Mouse (Mus musculus): ENCODE measurements at regions not wholly inside any gene's neighbourhood (a gene's known extent, or its start where the extent isn't known, plus 50 kb on each side); places are given as distances from the start of the nearest gene placed in this dataset.

DNA sequence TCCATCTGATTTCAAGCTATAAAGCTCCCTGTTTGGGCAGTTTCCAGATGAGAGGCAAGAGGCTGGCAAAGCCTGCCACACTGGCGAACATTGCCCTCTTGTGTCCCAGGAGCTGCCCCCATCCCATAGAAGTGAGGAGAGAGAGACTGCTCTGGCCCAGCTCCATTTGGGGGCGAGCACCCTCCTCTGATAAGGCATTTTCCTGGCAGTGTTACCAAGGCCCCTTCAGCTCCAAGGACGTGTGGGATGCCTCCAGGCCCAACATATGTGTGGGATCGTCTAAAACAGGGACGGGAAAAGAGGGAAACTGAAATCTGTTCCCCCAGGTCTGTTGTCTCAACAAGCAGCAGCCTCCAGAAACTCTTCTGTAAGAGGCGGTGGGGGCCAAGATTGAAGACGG is 88.0 kb upstream of the Csf3r start:
- no peak for DNase-seq (ENCODE audit: low spot score)

DNA sequence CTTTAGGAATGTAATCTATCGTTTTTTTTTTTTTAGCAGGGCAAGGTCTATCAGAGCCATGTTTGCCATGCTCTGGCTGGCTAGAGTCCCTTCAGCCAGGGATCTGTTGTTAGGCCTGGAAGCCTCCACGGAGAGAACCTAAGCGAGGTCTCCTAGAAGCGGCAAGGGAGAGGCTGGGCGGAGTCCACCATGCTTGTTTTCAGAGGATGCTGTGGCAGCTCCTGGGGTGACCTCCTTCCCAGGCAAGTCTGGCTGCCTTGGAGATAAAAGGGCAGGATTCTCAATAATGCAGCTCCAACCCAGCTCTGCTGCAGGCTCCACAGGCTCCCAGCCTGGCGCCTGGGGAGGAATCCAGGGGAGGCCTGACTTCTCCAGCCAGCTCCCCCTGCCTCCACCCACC is 86.2 kb upstream of the Csf3r start:
- DNase-seq (ENCODE audit: low spot score) = no peak

DNA sequence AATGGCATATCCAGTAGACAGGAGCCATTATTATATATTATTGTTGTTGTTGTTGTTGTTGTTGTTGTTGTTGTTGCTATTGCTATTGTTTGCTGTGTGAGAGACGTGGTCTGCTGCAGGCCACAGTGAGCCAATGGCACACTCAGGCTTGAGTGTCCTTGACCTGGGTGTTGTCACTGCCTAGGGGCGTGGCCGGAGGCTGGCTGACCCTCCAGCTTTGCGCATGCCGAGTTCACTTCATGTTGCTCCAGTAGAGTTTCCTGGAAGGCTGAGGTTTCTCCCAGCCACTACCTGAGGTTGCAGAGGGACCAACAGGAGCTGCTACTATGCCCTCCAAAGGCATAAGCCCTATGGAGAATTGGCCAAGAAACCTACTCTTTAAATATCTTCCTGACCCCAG is 83.1 kb upstream of the Csf3r start:
- no peak for DNase-seq (ENCODE audit: low spot score)

DNA sequence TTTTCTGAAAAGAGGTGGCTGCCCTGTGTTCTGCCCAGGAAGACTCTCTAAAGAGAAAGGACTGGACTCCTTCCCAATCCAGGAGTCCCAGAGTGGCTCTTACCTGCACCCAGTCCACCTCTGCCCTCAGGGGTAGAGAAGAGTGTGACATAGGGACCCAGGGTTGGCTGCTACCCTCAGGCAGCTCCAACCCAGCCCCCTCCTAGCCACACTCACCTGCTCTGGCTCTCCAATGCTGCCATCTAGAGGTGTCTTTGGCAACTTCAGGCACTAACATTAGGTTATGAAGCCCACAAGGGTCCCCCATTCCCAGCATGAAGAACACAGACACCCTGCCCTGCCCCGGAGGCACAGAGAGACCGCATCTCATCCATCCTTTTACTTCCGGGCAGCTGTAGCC is 82.4 kb upstream of the Csf3r start:
- DNase-seq (ENCODE audit: low spot score) = no peak

DNA sequence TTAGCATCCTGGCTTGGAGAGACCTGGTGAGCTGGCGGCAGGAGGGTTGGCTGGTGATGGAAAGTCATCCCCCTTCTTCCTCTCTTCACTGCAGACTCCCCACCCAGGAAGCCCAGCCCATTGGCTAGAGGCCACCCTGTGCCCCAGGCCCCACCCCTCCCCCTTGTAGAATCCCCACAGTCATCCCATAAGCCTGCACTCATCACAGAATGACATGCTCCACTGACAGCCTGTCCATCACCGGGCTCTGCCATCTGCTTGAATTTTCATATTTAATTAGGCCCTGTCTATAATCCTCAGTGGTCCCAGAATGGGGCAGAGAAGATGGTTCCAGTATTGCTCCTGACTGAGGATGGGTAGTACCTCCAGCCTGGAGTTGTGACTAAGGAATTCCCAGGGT is 79.3 kb upstream of the Csf3r start:
- no peak for DNase-seq (ENCODE audit: low spot score)

DNA sequence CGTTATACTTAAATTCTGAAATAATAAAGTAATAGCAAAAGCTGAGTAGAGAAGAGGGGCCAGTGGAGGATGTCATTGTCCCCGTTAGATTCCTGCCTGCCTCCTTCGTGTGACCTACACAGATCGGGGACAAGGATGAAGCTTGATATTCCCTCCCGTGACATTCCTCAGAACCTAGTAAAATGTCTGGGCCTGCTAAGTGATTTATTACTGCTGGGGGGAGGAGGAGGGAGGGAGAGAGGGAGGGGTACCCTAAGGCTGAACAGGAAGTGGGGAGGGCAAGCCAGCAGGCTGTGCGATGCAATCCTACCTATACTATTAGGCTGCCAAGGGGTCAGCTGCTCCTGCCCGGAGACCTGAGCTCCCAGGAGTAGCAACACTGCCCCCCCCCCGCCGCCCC is 64.9 kb upstream of the Csf3r start:
- no peak for DNase-seq (ENCODE audit: low spot score)

DNA sequence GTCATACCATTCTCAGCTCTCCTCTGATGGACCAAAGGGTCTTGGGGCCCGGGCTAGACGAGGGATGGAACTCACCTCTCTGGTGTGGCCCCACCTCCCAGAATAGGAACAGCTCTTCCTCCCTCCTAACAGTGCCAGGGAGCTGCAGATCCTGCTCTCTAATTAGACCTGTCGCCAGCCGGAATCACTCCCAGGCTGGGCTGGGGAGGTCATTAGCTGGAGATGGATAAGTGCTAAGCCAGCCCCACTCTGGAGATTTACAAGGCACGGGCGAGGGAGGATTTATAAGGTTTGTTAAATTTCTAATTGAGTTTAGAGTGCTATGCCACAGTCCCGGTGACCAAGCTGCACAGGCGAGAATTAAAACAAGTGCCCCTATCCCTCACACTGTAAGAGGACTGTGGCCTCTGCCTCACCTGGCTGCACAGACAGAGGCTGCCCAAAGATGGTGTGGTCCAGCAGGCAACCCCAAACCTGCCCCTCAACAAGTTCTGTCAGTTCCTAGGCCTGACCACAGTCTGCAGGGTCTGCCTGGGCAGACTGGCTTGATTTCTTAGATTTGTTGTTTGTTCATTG is 63.6 kb upstream of the Csf3r start:
- no peak for DNase-seq (ENCODE audit: low spot score)

DNA sequence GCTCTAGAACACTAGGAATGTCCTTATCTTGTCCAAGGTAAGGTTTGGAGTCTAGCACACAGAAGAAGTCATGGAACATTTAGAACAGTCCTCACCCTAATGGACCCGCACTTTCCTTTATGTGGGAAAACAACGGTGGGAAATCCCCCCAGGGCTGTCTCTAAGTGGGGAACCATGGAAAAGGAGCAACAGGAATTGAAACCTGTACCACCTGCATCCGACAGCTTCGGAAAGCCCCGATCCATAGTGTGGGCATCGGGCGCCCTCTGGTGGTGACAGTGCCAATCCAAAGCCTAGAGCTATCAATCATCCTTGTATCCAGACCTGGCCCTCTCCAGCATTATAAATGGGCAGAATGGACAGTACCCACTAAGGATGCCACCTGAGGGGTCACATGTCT is 61.7 kb upstream of the Csf3r start:
- DNase-seq (ENCODE audit: low spot score) = peak; percentile 58

All from gastrocnemius, adult 18-20 months (tissue).